Mouse (Mus musculus) brain, embryonic 14.5 days (tissue): Measurements from ENCODE around the gene Oit1.

Experiments
- CTCF ChIP-seq: fragments of 200-500 bp; IDR thresholded peaks from 2 replicates; pipeline ENCODE4 v1.5.1; 2012; ENCODE audit warnings: inconsistent platforms, mild to moderate bottlenecking, moderate library complexity, borderline replicate concordance; ENCODE audit not compliant: insufficient read depth, insufficient read length; ENCODE audit errors: extremely low read depth
- POLR2A ChIP-seq: fragments of 200-500 bp; IDR thresholded peaks from 2 replicates; pipeline ENCODE4 v1.6.1; 2012; ENCODE audit warnings: mild to moderate bottlenecking, inconsistent platforms, borderline replicate concordance; ENCODE audit not compliant: poor library complexity, insufficient read depth, insufficient read length, severe bottlenecking; ENCODE audit errors: extremely low read depth

DNA sequence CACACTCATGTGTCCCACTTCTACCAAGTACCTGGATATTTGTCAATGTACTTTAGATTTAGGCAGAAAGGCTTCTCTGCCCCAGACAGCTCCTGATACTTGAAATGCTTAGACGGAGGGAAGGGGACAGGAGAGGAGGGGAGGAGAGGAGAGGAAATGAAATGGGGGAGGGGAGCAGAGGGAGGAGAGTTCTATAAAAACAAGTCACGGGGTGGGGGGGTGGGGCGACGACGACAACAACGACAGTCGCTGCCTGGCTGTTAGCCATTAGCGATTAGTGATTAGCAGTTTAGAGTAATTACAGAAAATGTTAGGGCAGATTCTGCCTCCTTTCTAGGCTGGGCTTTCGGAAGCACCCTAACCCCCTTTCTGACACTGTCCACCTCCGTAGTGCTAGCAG lies 75.9 kb downstream of the Oit1 start:
- TF ChIP-seq CTCF = no peak
- TF ChIP-seq POLR2A = no peak
